Mouse (Mus musculus): Measurements from ENCODE around the gene Golga1.

DNA sequence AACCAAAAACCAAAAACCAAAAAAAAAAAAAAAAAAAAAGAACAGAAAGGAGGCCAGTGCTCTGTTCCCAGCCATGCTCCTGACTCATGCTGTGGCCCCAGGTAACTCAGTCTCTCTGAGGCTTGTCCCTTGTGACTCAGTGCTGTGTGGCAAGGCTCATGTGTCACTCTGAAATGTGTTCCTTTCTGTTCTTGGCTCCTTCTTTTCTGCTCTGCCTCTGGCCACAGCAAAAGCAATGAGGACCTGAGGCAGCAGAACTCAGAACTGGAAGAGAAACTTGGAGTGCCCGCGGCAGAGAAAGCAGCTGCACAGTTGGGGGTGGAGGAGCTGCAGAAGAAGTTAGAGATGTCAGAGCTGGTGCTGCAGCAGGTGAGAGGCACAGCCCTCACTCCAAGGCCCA is 91.2 kb downstream of the Golga1 start:
- no peak for TF ChIP-seq CTCF (IDR thresholded peaks at IDR 0.05; ENCODE audit: control insufficient read depth, insufficient read depth, low read length)
- TF ChIP-seq POLR2A (IDR thresholded peaks at IDR 0.05; ENCODE audit: borderline replicate concordance, control insufficient read depth, low read depth, low read length) = no peak

All from bone marrow, adult 2 months (tissue).